In the genomic region with DNA sequence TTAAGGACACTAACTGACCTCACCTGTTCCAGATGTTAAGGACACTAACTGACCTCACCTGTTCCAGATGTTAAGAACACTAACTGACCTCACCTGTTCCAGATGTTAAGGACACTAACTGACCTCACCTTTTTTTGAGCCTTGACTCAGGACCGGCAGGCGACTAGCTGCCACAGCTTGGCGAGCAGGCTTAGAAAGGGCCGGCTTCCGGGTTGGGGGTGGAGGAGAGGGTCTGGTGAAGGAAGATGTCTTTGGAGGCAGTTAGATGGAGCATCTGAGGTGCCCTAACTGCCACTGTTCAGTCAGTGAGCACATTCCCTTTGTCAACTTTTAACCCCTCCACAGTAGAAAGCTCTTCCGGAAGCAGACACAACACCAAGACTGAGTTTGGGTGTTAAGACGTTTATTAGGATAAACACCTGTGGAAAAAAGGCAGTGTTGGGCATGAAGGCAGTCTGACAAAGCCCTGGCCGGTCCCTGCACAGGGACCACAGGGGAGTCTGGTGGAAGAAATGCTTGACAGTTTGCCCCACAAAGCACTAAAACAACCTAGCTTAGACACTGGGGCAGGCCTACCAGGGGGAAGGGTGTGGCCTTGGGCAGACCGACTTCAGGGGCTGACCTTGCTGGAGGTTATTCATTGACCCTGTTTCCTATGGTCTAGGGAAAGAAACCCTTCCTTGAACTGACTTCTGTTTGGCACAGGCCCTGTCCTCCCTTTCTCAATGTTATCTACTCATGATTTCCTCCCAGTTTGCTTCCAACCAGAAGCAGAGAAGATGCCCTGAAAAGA, we compare ENCODE assay signal across 9 mouse cellular contexts. TPM values are rescaled to one million over a fixed set of nuclear protein-coding genes. Genes with fewer than 3 reads are reported as not detected.
DNase-seq lines count a peak whose midpoint lies in the region; ATAC-seq and TF ChIP-seq lines count a peak whose summit lies in the region.
"Had no signal": no experiment of that assay in that cellular context is flagged by ENCODE, and none has a peak within 500 bp of the region (broad histone marks: within the 10 kb centered on the region; RNA-seq: fewer than 3 reads in every experiment).

No protein-coding gene starts in this region.

- H3K4me3 ChIP-seq in heart, embryonic 15.5 days: peak overlapping the region; percentile 87; the same call in 1 of the 2 replicates
- H3K4me3 ChIP-seq in forebrain, embryonic 13.5 days: peak overlapping the region; percentile 90
- H3K4me3 ChIP-seq in midbrain, embryonic 12.5 days: peak overlapping the region; percentile 92
- no peak overlapping the region for H3K4me3 ChIP-seq in left cerebral cortex, adult 2 months

- H3K27ac ChIP-seq in heart, embryonic 15.5 days: peak overlapping the region; percentile 100
- peak overlapping the region; percentile 12; the same call in 1 of the 2 replicates for H3K27ac ChIP-seq in forebrain, embryonic 13.5 days
- no peak overlapping the region; the same call in 1 of the 2 replicates for H3K27ac ChIP-seq in midbrain, embryonic 12.5 days (replicated peaks)
- H3K27ac ChIP-seq in left cerebral cortex, adult 2 months: no peak overlapping the region

- no peaks in the 10 kb centered on the region for H3K27me3 ChIP-seq in heart, embryonic 15.5 days
- H3K27me3 ChIP-seq in forebrain, embryonic 13.5 days: 0 out of 2 replicates have a peak, but pooled peaks cover 1% of the 10 kb centered on the region
- no peaks in the 10 kb centered on the region for H3K27me3 ChIP-seq in midbrain, embryonic 12.5 days

- H3K4me1 ChIP-seq in heart, embryonic 15.5 days (replicated peaks): peaks cover 30% of the 10 kb centered on the region
- peaks cover 28% of the 10 kb centered on the region for H3K4me1 ChIP-seq in forebrain, embryonic 13.5 days
- peaks cover 28% of the 10 kb centered on the region for H3K4me1 ChIP-seq in midbrain, embryonic 12.5 days

- 0 out of 2 replicates have a peak, but pooled peaks cover 4% of the 10 kb centered on the region for H3K36me3 ChIP-seq in heart, embryonic 15.5 days
- no peaks in the 10 kb centered on the region for H3K36me3 ChIP-seq in forebrain, embryonic 13.5 days (ENCODE audit: poor library complexity, severe bottlenecking)
- no peaks in the 10 kb centered on the region for H3K36me3 ChIP-seq in midbrain, embryonic 12.5 days

- no peak for ATAC-seq in heart, embryonic 15.5 days (replicated peaks; ENCODE audit: insufficient number of reproducible peaks, insufficient read depth, low FRiP score, low read depth)
- no peak for ATAC-seq in forebrain, embryonic 13.5 days
- ATAC-seq in midbrain, embryonic 12.5 days (ENCODE audit: low FRiP score, low read depth): no peak

- 0 out of 2 replicates have a peak overlapping the region, but pooled peaks have one; percentile 9 for H3K9ac ChIP-seq in heart, embryonic 15.5 days
- 0 out of 2 replicates have a peak overlapping the region, but pooled peaks have one; percentile 97 for H3K9ac ChIP-seq in forebrain, embryonic 13.5 days
- no peak overlapping the region for H3K9ac ChIP-seq in midbrain, embryonic 12.5 days (replicated peaks)

- intact Hi-C loops in left cerebral cortex, adult 2 months (cut with DNase I): loop anchor here (5.0 kb wide), 1 partner anchor 154 kb away; no protein-coding TSS in a partner anchor

- 49% methylated on average over 9 of the region's 9 CpGs for WGBS in heart, embryonic 15.5 days
- 52% methylated on average over 9 of the region's 9 CpGs for WGBS in forebrain, embryonic 13.5 days
- WGBS in midbrain, embryonic 12.5 days: 53% methylated on average over 9 of the region's 9 CpGs

- no peak for TF ChIP-seq CTCF in left cerebral cortex, adult 2 months (IDR thresholded peaks at IDR 0.05)

- H3K4me2 ChIP-seq in heart, embryonic 15.5 days: peak overlapping the region; percentile 89
- H3K4me2 ChIP-seq in forebrain, embryonic 13.5 days: peak overlapping the region; percentile 90
- peak overlapping the region; percentile 63 for H3K4me2 ChIP-seq in midbrain, embryonic 12.5 days (replicated peaks)

- no peaks in the 10 kb centered on the region for H3K9me3 ChIP-seq in heart, embryonic 15.5 days (replicated peaks)
- H3K9me3 ChIP-seq in forebrain, embryonic 13.5 days (replicated peaks): no peaks in the 10 kb centered on the region
- H3K9me3 ChIP-seq in midbrain, embryonic 12.5 days: no peaks in the 10 kb centered on the region

- no peak for DNase-seq in heart, adult 9 months (ENCODE audit: low spot score in 2 of 2)
- peak; percentile 58 for DNase-seq in ES-CJ7 (ENCODE audit: low read depth, low spot score)
- no peak for DNase-seq in embryo, embryonic 10.5 days (ENCODE audit: low spot score)
- DNase-seq in left cerebral cortex, adult 2 months (ENCODE audit: extremely low spot score in 1 of 2, low spot score in 2 of 2): no peak
- no peak for DNase-seq in right cerebral cortex, adult 18-20 months

RNA-seq across cellular contexts. Expression of a gene that starts 4.4 kb away (rescaled TPM):
- polyA plus RNA-seq in heart, embryonic 15.5 days (2015; fragmentation: Nextera tagmentation; extraction: Ambion mirVana): 6.5 and 7.0 TPM in 2 replicates
- polyA plus RNA-seq in forebrain, embryonic 13.5 days (2015; fragmentation: Nextera tagmentation; extraction: Ambion mirVana): 15.8 and 17.6 TPM in 2 replicates
- 15.6 and 18.7 TPM in 2 replicates for polyA plus RNA-seq in midbrain, embryonic 12.5 days (2016; fragmentation: Nextera tagmentation; extraction: Ambion mirVana)
- 10 to 100 TPM; 12.8 to 15.7 TPM for total RNA-seq in left cerebral cortex, adult 2 months (2021)

RNA-seq across cellular contexts. Expression of a gene that starts 17.0 kb away (rescaled TPM):
- polyA plus RNA-seq in heart, embryonic 15.5 days (2015; fragmentation: Nextera tagmentation; extraction: Ambion mirVana): 1.6 and 2.1 TPM in 2 replicates
- polyA plus RNA-seq in forebrain, embryonic 13.5 days (2015; fragmentation: Nextera tagmentation; extraction: Ambion mirVana): 11.8 and 16.4 TPM in 2 replicates
- 12.5 and 16.1 TPM in 2 replicates for polyA plus RNA-seq in midbrain, embryonic 12.5 days (2016; fragmentation: Nextera tagmentation; extraction: Ambion mirVana)
- total RNA-seq in left cerebral cortex, adult 2 months (2021): 10 to 100 TPM; 74.6 to 90.8 TPM
- total RNA-seq: common myeloid progenitor, adult 5-6 weeks had no signal

RNA-seq across cellular contexts. Expression of a gene that starts 21.4 kb away (rescaled TPM):
- 30.8 and 31.7 TPM in 2 replicates for polyA plus RNA-seq in heart, embryonic 15.5 days (2015; fragmentation: Nextera tagmentation; extraction: Ambion mirVana)
- polyA plus RNA-seq in forebrain, embryonic 13.5 days (2015; fragmentation: Nextera tagmentation; extraction: Ambion mirVana): 25.3 and 25.9 TPM in 2 replicates
- polyA plus RNA-seq in midbrain, embryonic 12.5 days (2016; fragmentation: Nextera tagmentation; extraction: Ambion mirVana): 51.3 and 53.3 TPM in 2 replicates
- 1 to 10 TPM; 8.5 to 9.9 TPM for total RNA-seq in left cerebral cortex, adult 2 months (2021)

RNA-seq across cellular contexts. Expression of a gene that starts 22.0 kb away (rescaled TPM):
- polyA plus RNA-seq in heart, embryonic 15.5 days (2015; fragmentation: Nextera tagmentation; extraction: Ambion mirVana): 2.0 and 2.4 TPM in 2 replicates
- polyA plus RNA-seq in forebrain, embryonic 13.5 days (2015; fragmentation: Nextera tagmentation; extraction: Ambion mirVana): 1.6 and 2.6 TPM in 2 replicates
- polyA plus RNA-seq in midbrain, embryonic 12.5 days (2016; fragmentation: Nextera tagmentation; extraction: Ambion mirVana): 0.54 and 1.1 TPM in 2 replicates
- 1 to 10 TPM; 2.4 to 3.0 TPM for total RNA-seq in left cerebral cortex, adult 2 months (2021)
- total RNA-seq: common myeloid progenitor, adult 5-6 weeks had no signal

RNA-seq across cellular contexts. Expression of a gene that starts 49.6 kb away (rescaled TPM):
- polyA plus RNA-seq in heart, embryonic 15.5 days (2015; fragmentation: Nextera tagmentation; extraction: Ambion mirVana): 2.9 and 3.1 TPM in 2 replicates
- 0.79 and 0.97 TPM in 2 replicates for polyA plus RNA-seq in forebrain, embryonic 13.5 days (2015; fragmentation: Nextera tagmentation; extraction: Ambion mirVana)
- 2.1 and 2.5 TPM in 2 replicates for polyA plus RNA-seq in midbrain, embryonic 12.5 days (2016; fragmentation: Nextera tagmentation; extraction: Ambion mirVana)
- 1 to 10 TPM in 1 of 2 experiments, under 1 TPM in 1; 0.84 to 1.1 TPM for total RNA-seq in left cerebral cortex, adult 2 months (2021)
- total RNA-seq: common myeloid progenitor, adult 5-6 weeks had no signal

Comparison
In these comparisons a context has a peak if more than half of its experiments do, and no peak if none do; other contexts are left out.
1. H3K27ac ChIP-seq: peak in heart, embryonic 15.5 days (single experiment) and forebrain, embryonic 13.5 days (single experiment); none in midbrain, embryonic 12.5 days (single experiment) and left cerebral cortex, adult 2 months (single experiment).
2. Peak in every context shown above with its lines, with median percentiles within 50 percentile points of each other: H3K4me2 ChIP-seq.